Mouse (Mus musculus): ENCODE measurements around the gene Myzap. TPM values are rescaled to one million over a fixed set of nuclear protein-coding genes. Genes with fewer than 3 reads are reported as not detected.
"Not testable (repeated sequence)": the region's sequence is repeated elsewhere in the genome, so short reads cannot be mapped to it uniquely, and the experiment has no call there.

Myzap gene
- polyA plus RNA-seq, 1 experiment, result 6.0 TPM

GRCm38 (mm10) chr9:71624793-71625495, 32.8 kb upstream of the Myzap start:
- Histone ChIP-seq H3K4me3 (no peak overlapping the region), H3K36me3 (ENCODE audit: control insufficient read depth, insufficient read depth) (no peaks in the 10 kb centered on the region), H3K4me2 (ENCODE audit: low read depth) (no peak overlapping the region), H3K79me2 (ENCODE audit: control insufficient read depth, insufficient read depth) (no peaks in the 10 kb centered on the region), H3K27me3 (ENCODE audit: control insufficient read depth, insufficient read depth, insufficient read length) (no peaks in the 10 kb centered on the region), H3ac (ENCODE audit: control insufficient read depth, insufficient read length) (no peak overlapping the region)
- no peak for TF ChIP-seq TCF3 (IDR thresholded peaks at IDR 0.05; ENCODE audit: insufficient read length, low read depth)
- TF ChIP-seq TCF12 (IDR thresholded peaks at IDR 0.05; ENCODE audit: insufficient read depth, poor library complexity, severe bottlenecking), result no peak
- TF ChIP-seq MYOG (IDR thresholded peaks at IDR 0.05; ENCODE audit: control insufficient read depth in 1 of 3, insufficient read depth in 1 of 3, insufficient read length in 2 of 3, low read depth in 2 of 3), result no peak

GRCm38 (mm10) chr9:71623871-71624569, 31.9 kb upstream of the Myzap start:
- Histone ChIP-seq H3K36me3 (ENCODE audit: control insufficient read depth, insufficient read depth) (no peaks in the 10 kb centered on the region), H3K27me3 (ENCODE audit: control insufficient read depth, insufficient read depth, insufficient read length) (no peaks in the 10 kb centered on the region), H3K4me2 (ENCODE audit: low read depth) (no peak overlapping the region), H3ac (ENCODE audit: control insufficient read depth, insufficient read length) (no peak overlapping the region), H3K4me3 (no peak overlapping the region), H3K79me2 (ENCODE audit: control insufficient read depth, insufficient read depth) (no peaks in the 10 kb centered on the region)
- no peak for TF ChIP-seq TCF3 (IDR thresholded peaks at IDR 0.05; ENCODE audit: insufficient read length, low read depth)
- TF ChIP-seq MYOG (IDR thresholded peaks at IDR 0.05; ENCODE audit: control insufficient read depth in 1 of 3, insufficient read depth in 1 of 3, insufficient read length in 2 of 3, low read depth in 2 of 3), result no peak
- no peak for TF ChIP-seq REST (IDR thresholded peaks at IDR 0.05; ENCODE audit: insufficient read depth, insufficient read length)
- TF ChIP-seq E2F4 (IDR thresholded peaks at IDR 0.05; ENCODE audit: insufficient read depth), result no peak
- no peak for TF ChIP-seq TCF12 (IDR thresholded peaks at IDR 0.05; ENCODE audit: insufficient read depth, poor library complexity, severe bottlenecking)
- no peak for TF ChIP-seq POLR2A (IDR thresholded peaks at IDR 0.05; ENCODE audit: insufficient read length, low read depth)
- no peak for TF ChIP-seq MAX (IDR thresholded peaks at IDR 0.05; ENCODE audit: low read depth)
- TF ChIP-seq SRF (IDR thresholded peaks at IDR 0.05; ENCODE audit: control insufficient read depth, insufficient read length, low read depth), result no peak
- TF ChIP-seq CEBPB (IDR thresholded peaks at IDR 0.05; ENCODE audit: insufficient read depth, poor library complexity, severe bottlenecking), result no peak
- no peak for TF ChIP-seq POLR2AphosphoS2 (IDR thresholded peaks at IDR 0.05; ENCODE audit: insufficient read length, low read depth)
- TF ChIP-seq USF1 (IDR thresholded peaks at IDR 0.05; ENCODE audit: low read depth), result no peak
- TF ChIP-seq MYOD1 (IDR thresholded peaks at IDR 0.05; ENCODE audit: control insufficient read depth in 1 of 3, insufficient read length in 2 of 3, low read depth in 2 of 3), result no peak

- Histone ChIP-seq H3K36me3 (ENCODE audit: control insufficient read depth, insufficient read depth) (no peaks in the 10 kb centered on the region), H3K79me2 (ENCODE audit: control insufficient read depth, insufficient read depth) (no peaks in the 10 kb centered on the region), H3ac (ENCODE audit: control insufficient read depth, insufficient read length) (no peak overlapping the region), H3K4me2 (ENCODE audit: low read depth) (no peak overlapping the region), H3K27me3 (ENCODE audit: control insufficient read depth, insufficient read depth, insufficient read length) (no peaks in the 10 kb centered on the region), H3K4me3 (no peak overlapping the region)
- TF ChIP-seq MAX (IDR thresholded peaks at IDR 0.05; ENCODE audit: low read depth) (no peak), MYOG (IDR thresholded peaks at IDR 0.05; ENCODE audit: control insufficient read depth in 1 of 3, insufficient read depth in 1 of 3, insufficient read length in 2 of 3, low read depth in 2 of 3) (no peak), TCF3 (IDR thresholded peaks at IDR 0.05; ENCODE audit: insufficient read length, low read depth) (no peak), REST (IDR thresholded peaks at IDR 0.05; ENCODE audit: insufficient read depth, insufficient read length) (no peak), SRF (IDR thresholded peaks at IDR 0.05; ENCODE audit: control insufficient read depth, insufficient read length, low read depth) (no peak), TCF12 (IDR thresholded peaks at IDR 0.05; ENCODE audit: insufficient read depth, poor library complexity, severe bottlenecking) (no peak)
These were observed 30.4 kb upstream of the Myzap start for GRCm38 (mm10) chr9:71622593-71622992.

- Histone ChIP-seq H3K4me2 (ENCODE audit: low read depth) (no peak overlapping the region), H3K4me3 (no peak overlapping the region), H3K27me3 (ENCODE audit: control insufficient read depth, insufficient read depth, insufficient read length) (no peaks in the 10 kb centered on the region), H3ac (ENCODE audit: control insufficient read depth, insufficient read length) (no peak overlapping the region), H3K36me3 (ENCODE audit: control insufficient read depth, insufficient read depth) (no peaks in the 10 kb centered on the region), H3K79me2 (ENCODE audit: control insufficient read depth, insufficient read depth) (no peaks in the 10 kb centered on the region)
- no peak for TF ChIP-seq POLR2A (IDR thresholded peaks at IDR 0.05; ENCODE audit: insufficient read length, low read depth)
- no peak for TF ChIP-seq TCF3 (IDR thresholded peaks at IDR 0.05; ENCODE audit: insufficient read length, low read depth)
- no peak for TF ChIP-seq CEBPB (IDR thresholded peaks at IDR 0.05; ENCODE audit: insufficient read depth, poor library complexity, severe bottlenecking)
- TF ChIP-seq MAX (IDR thresholded peaks at IDR 0.05; ENCODE audit: low read depth), result no peak
- no peak for TF ChIP-seq E2F4 (IDR thresholded peaks at IDR 0.05; ENCODE audit: insufficient read depth)
- TF ChIP-seq MYOG (IDR thresholded peaks at IDR 0.05; ENCODE audit: control insufficient read depth in 1 of 3, insufficient read depth in 1 of 3, insufficient read length in 2 of 3, low read depth in 2 of 3), result no peak
- TF ChIP-seq TCF12 (IDR thresholded peaks at IDR 0.05; ENCODE audit: insufficient read depth, poor library complexity, severe bottlenecking), result no peak
- TF ChIP-seq REST (IDR thresholded peaks at IDR 0.05; ENCODE audit: insufficient read depth, insufficient read length), result no peak
These were observed 29.8 kb upstream of the Myzap start for GRCm38 (mm10) chr9:71621968-71622367.

- H3K4me3 ChIP-seq; H3ac ChIP-seq (ENCODE audit: control insufficient read depth, insufficient read length); H3K36me3 ChIP-seq (ENCODE audit: control insufficient read depth, insufficient read depth); H3K4me2 ChIP-seq (ENCODE audit: low read depth); H3K79me2 ChIP-seq (ENCODE audit: control insufficient read depth, insufficient read depth); H3K27me3 ChIP-seq (ENCODE audit: control insufficient read depth, insufficient read depth, insufficient read length): not testable (repeated sequence)
These were observed 28.0 kb upstream of the Myzap start for GRCm38 (mm10) chr9:71620116-71620515.

All from myocyte (in vitro differentiated cells).